Mouse (Mus musculus) kidney, embryonic 15.5 days (tissue): ENCODE measurements at regions not wholly inside any gene's neighbourhood (a gene's known extent, or its start where the extent isn't known, plus 50 kb on each side); places are given as distances from the start of the nearest gene placed in this dataset.

Experiments
- ATAC-seq: fragments of 200-750 bp; cut with Nextera tagmentation; replicated peaks from 2 replicates; pipeline ENCODE4 v1.8.0; 2017; ENCODE audit warnings: moderate TSS enrichment; ENCODE audit not compliant: low FRiP score
- H3K27ac ChIP-seq: fragments of 300-500 bp; sonication (generic); 2 replicates; pipeline ENCODE4 v1.5.1; 2015; ENCODE audit warnings: mild to moderate bottlenecking, inconsistent platforms
- H3K27me3 ChIP-seq: fragments of 300-500 bp; sonication (generic); 2 replicates; pipeline ENCODE4 v1.6.1; 2015; ENCODE audit warnings: inconsistent platforms
- H3K36me3 ChIP-seq: fragments of 300-500 bp; sonication (generic); 2 replicates; pipeline ENCODE4 v1.6.1; 2015; ENCODE audit warnings: inconsistent platforms
- H3K4me1 ChIP-seq: fragments of 300-500 bp; sonication (generic); 2 replicates; pipeline ENCODE4 v1.6.1; 2015; ENCODE audit warnings: inconsistent platforms
- H3K4me2 ChIP-seq: fragments of 300-500 bp; sonication (generic); 2 replicates; pipeline ENCODE4 v1.6.1; 2015; ENCODE audit warnings: moderate library complexity, mild to moderate bottlenecking, inconsistent platforms
- H3K4me3 ChIP-seq: fragments of 300-500 bp; sonication (generic); replicated peaks from 2 replicates; pipeline ENCODE4 v1.5.1; 2015; ENCODE audit warnings: mild to moderate bottlenecking, inconsistent platforms
- H3K9ac ChIP-seq: fragments of 300-500 bp; sonication (generic); 2 replicates; pipeline ENCODE4 v1.6.1; 2015; ENCODE audit warnings: mild to moderate bottlenecking, inconsistent platforms
- H3K9me3 ChIP-seq: fragments of 300-500 bp; sonication (generic); replicated peaks from 2 replicates; pipeline ENCODE4 v1.6.1; 2016; ENCODE audit warnings: inconsistent platforms
- WGBS: fragments of 180-500 bp; shearing (Covaris S2); methylation state at CpG from one replicate; pipeline ENCODE4 v1.1.7; 2015; ENCODE audit warnings: mixed read lengths; 5-methylcytosine and 5-hydroxymethylcytosine counted together

DNA sequence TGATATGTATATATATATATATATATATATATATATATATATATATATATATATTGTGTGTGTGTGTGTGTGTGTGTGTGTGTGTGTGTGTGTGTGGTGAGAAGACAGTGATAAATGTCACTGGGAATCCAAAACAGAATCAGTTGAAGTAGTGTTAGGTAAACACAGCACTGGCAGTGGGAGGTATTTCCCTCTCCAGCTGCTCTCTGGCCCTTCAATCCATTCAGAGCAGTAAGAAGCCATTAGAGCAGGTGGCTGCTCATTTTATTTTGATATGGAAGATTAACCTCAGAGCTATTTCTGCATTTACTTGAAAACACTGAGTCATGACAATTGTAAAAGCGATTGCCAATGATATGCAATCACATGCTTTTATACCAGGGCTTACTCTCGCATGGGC is 2350.1 kb upstream of the Pcdh20 start:
- H3K4me1 ChIP-seq, result no peaks in the 10 kb centered on the region
- H3K4me3 ChIP-seq, result no peak overlapping the region
- H3K27ac ChIP-seq, result no peak overlapping the region
- H3K36me3 ChIP-seq, result no peaks in the 10 kb centered on the region
- H3K27me3 ChIP-seq, result no peaks in the 10 kb centered on the region
- no peaks in the 10 kb centered on the region for H3K9me3 ChIP-seq
- H3K4me2 ChIP-seq, result no peak overlapping the region
- H3K9ac ChIP-seq, result no peak overlapping the region
- 69% methylated on average over 2 of the region's 2 CpGs for WGBS
- no peak for ATAC-seq

DNA sequence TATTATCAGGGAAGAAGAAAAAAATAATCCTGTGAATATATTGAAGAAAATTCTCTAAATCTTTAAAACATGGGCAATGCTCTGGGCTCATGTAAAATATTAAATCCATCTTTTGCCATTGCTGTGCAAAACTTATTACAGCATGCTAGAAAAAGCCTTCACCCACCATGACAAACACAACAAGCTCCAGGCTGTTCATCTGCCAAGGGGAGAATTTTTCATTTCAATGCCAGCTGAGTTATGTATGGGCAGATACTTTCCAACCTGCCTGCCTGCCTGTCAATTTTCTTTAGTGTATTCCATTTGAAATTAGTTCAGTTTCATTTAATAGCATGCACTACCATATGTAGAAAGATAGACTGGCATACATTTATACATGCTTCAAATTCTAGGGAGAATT is 2339.0 kb upstream of the Pcdh20 start:
- no peaks in the 10 kb centered on the region for H3K36me3 ChIP-seq
- ATAC-seq, result no peak

DNA sequence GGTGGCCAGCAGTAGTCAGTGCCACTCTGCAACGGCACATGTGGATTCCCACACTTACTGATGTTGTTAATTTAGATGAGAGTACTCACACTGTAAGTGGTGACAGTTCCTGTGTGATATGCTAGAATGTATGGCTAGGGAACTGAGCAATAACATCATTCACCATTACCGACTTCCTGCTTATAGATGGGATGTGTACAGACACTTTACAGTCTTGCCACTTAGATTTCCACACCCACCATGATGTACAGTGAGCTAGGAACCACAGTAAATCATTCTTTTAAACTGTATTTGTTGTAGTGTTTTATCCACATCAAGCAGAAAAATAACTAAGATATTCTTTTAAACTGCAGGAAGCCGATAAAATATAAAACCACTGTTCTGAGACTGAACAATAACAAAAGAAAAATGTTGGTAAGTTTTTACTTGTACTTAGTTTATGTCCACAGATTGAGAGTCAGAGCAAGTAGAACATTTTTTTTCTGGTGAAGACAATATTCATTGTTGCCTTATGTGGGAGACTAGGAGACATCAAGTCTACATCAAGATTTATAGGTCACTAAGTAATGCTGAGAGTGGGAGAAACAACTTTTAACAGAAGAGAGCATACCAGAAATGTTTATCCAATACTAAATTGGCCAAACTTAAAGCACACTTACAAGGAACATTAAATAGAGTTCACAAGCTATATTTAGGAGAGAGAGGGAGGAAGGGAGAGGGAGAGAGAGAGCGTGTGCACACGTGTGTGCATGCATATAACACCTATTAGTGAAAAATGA is 2318.7 kb upstream of the Pcdh20 start:
- WGBS, result 49% methylated on average over 5 of the region's 5 CpGs
- H3K9me3 ChIP-seq, result no peaks in the 10 kb centered on the region
- no peak overlapping the region for H3K4me3 ChIP-seq
- H3K4me2 ChIP-seq, result no peak overlapping the region
- H3K27ac ChIP-seq, result 0 out of 2 replicates have a peak overlapping the region, but pooled peaks have one; percentile 32
- H3K9ac ChIP-seq, result no peak overlapping the region
- no peaks in the 10 kb centered on the region for H3K4me1 ChIP-seq
- H3K36me3 ChIP-seq, result no peaks in the 10 kb centered on the region
- peak; percentile 74 for ATAC-seq
- no peaks in the 10 kb centered on the region for H3K27me3 ChIP-seq

More for the DNA sequence above, 2339.0 kb upstream of the Pcdh20 start:
- Histone ChIP-seq H3K9ac (no peak overlapping the region), H3K27ac (no peak overlapping the region), H3K9me3 (no peaks in the 10 kb centered on the region), H3K4me1 (no peaks in the 10 kb centered on the region), H3K4me2 (no peak overlapping the region), H3K27me3 (no peaks in the 10 kb centered on the region), H3K4me3 (no peak overlapping the region)
